ENCODE assay signal across 7 mouse cellular contexts in the genomic region with DNA sequence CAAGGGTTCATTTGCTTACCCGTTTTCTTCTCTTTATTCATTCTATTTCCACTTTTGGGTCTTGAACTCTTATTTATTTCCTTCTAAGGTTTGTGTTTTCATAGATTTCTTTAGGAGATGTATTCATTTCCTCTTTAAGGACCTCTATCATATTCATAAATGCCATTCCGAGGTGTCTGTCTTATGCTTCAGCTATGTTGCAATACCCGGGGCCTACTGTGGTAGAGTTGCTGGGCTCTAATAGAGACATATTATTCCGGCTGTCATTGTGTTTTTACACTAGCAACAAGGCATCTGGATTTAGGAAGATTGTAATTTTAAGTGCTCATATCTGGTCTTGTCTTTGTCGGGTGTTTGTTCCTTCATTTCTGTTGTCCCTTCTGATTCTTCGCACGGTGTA.
"Had no signal": no experiment of that assay in that cellular context is flagged by ENCODE, and none has a peak within 500 bp of the region (broad histone marks: within the 10 kb centered on the region; RNA-seq: fewer than 3 reads in every experiment).

No protein-coding gene starts in this region.

- DNase-seq: retina, postnatal 1 day; right cerebral cortex, adult 18-20 months; right cerebral cortex, postnatal 14 days; right cerebral cortex, postnatal 25 days; right cerebral cortex, postnatal 4 days; spleen, adult 18-20 months; thymus, adult 18-20 months had no signal
